Mouse (Mus musculus) retina, adult 2 months (tissue): ENCODE measurements around the gene Apon.
"Not testable (repeated sequence)": the region's sequence is repeated elsewhere in the genome, so short reads cannot be mapped to it uniquely, and the experiment has no call there.

Source experiments
- DNase-seq: peaks from one replicate; pipeline ENCODE4 v3.0.0-alpha.2; 2012; ENCODE audit warnings: low read depth, low spot score

Apon gene

GRCm38 (mm10) chr10:128253677-128254255 is at the start of gene Apon:
TSS of gene Apon (plus strand) at chr10:128254096.
- DNase-seq, result no peak

GRCm38 (mm10) chr10:128204941-128205340 is 49.0 kb upstream of the Apon start:
- no peak for DNase-seq

GRCm38 (mm10) chr10:128208326-128208725 is 45.6 kb upstream of the Apon start:
- DNase-seq, result no peak

- DNase-seq, result no peak
Observed at GRCm38 (mm10) chr10:128209311-128210009, 44.4 kb upstream of the Apon start.

- no peak for DNase-seq
Observed at GRCm38 (mm10) chr10:128210131-128210530, 43.8 kb upstream of the Apon start.

- DNase-seq, result no peak
Observed at GRCm38 (mm10) chr10:128210954-128211353, 42.9 kb upstream of the Apon start.

- DNase-seq, result no peak
Observed at GRCm38 (mm10) chr10:128211390-128212108, 42.3 kb upstream of the Apon start, which contains the start of gene Spryd4. TSS of gene Spryd4 (minus strand) at chr10:128211807.

- no peak for DNase-seq
Observed at GRCm38 (mm10) chr10:128212148-128212547, 41.7 kb upstream of the Apon start.

- DNase-seq, result no peak
Observed at GRCm38 (mm10) chr10:128212871-128213323, 41.0 kb upstream of the Apon start.

GRCm38 (mm10) chr10:128214112-128214511 is 39.8 kb upstream of the Apon start:
- DNase-seq, result not testable (repeated sequence)

- no peak for DNase-seq
Observed at GRCm38 (mm10) chr10:128214981-128215380, 38.9 kb upstream of the Apon start.

GRCm38 (mm10) chr10:128218387-128219117 is 35.3 kb upstream of the Apon start:
- DNase-seq, result no peak

- no peak for DNase-seq
Observed at GRCm38 (mm10) chr10:128221533-128222286, 32.2 kb upstream of the Apon start.

GRCm38 (mm10) chr10:128225064-128225463 is 28.8 kb upstream of the Apon start:
- DNase-seq, result no peak

GRCm38 (mm10) chr10:128225538-128225937 is 28.4 kb upstream of the Apon start, which contains the start of gene Mip:
TSS of gene Mip (plus strand) at chr10:128225838.
- DNase-seq, result no peak

GRCm38 (mm10) chr10:128227592-128227991 is 26.3 kb upstream of the Apon start:
- no peak for DNase-seq

- DNase-seq, result no peak
Observed at GRCm38 (mm10) chr10:128228009-128228408, 25.9 kb upstream of the Apon start.

GRCm38 (mm10) chr10:128230582-128230981 is 23.3 kb upstream of the Apon start:
- DNase-seq, result no peak

- DNase-seq, result no peak
Observed at GRCm38 (mm10) chr10:128231146-128231545, 22.8 kb upstream of the Apon start.

GRCm38 (mm10) chr10:128231697-128232419 is 22.0 kb upstream of the Apon start, which contains the start of gene Timeless:
TSS of gene Timeless (plus strand) at chr10:128232065.
- peak; percentile 64 for DNase-seq
